Mouse (Mus musculus) cortical plate, adult 2 months (tissue): ENCODE results near the gene Slc36a3.

Experiments used
- CTCF ChIP-seq: fragments of 200-500 bp; IDR thresholded peaks from 2 replicates; pipeline ENCODE4 v1.5.1; 2011; ENCODE audit warnings: mild to moderate bottlenecking, control low read depth, low read length; ENCODE audit not compliant: insufficient read depth; ENCODE audit errors: extremely low read depth
- POLR2A ChIP-seq: fragments of 200-500 bp; IDR thresholded peaks from 2 replicates; pipeline ENCODE4 v1.6.1; 2011; ENCODE audit warnings: mild to moderate bottlenecking, low read length, control low read depth; ENCODE audit not compliant: insufficient read depth; ENCODE audit errors: extremely low read depth

DNA sequence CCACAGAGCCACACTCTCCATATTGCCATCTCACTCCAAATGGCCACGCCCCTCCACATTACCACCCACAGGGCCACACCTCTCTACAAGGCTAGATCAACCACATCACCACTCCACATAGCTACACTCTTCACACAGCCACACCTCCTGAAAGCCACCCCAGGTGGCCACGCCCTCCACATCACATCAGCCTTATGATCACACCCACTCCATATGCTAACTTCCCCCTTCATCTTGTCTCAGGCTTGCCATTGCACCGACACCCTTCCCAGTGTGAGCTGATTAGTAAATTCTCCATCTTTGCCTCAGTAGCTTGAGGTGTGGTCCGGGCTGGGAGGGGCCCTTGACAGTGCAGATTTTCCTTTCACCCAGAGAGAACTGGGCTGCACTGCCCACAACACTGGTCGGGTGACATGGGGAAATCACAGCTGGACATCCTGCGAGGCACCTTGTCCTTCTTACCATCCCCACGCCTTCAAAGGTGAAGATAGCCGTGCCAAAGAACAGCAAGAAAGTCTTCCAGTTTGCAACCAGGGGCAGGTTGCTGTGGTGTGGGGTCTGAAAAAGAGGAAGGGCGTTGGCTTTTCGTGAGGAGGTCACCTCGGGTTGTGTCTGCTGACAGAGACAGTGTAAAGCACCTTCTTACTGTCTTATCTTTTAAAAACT lies 20.3 kb downstream of the Slc36a3 start:
- no peak for TF ChIP-seq POLR2A
- no peak for TF ChIP-seq CTCF
